Mouse (Mus musculus) gonadal fat pad, adult 2 months (tissue): ENCODE measurements at regions not wholly inside any gene's neighbourhood (a gene's known extent, or its start where the extent isn't known, plus 50 kb on each side); places are given as distances from the start of the nearest gene placed in this dataset.

Experiments
- DNase-seq: peaks from one replicate; pipeline ENCODE4 v3.0.0-alpha.2; 2012; ENCODE audit warnings: low read depth

DNA sequence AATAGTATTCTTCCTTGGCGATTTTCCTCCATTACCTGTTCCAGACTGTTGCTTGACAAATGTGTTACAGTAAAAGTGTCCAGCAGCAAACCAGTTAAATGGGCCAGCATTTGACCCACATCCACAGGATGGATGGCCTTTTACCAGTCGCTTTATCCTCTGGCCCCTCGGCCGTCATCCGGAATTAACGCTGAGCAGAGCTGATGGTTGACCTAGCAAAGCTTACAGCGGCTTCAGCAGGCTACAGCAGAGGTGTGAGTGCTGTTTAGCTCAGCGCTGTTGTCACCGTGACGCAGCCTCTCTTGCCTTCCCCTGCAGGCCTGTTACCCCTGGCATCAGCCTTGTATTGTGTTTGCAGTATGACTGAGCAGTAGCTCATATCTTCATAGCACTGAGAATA is 159.8 kb upstream of the Eif4g2 start:
- no peak for DNase-seq

DNA sequence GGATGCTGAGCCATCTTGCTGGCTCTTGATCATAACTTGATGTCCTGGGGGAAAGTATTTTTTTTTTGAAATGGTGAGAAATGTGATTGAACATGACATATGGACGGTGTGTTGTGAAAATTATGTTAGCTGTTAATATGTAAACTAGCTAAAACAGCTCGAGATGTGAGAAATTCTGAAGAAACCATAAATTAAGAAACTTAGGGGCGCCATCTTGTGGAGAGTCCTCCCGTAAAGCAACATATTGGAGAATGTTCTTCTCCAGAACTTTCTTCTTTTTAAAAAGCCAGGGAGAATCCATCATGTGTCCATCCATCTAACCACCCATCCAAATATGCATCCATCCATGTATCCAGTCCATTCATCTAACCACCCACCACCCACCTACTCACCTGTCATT is 158.7 kb upstream of the Eif4g2 start:
- DNase-seq = no peak

- DNase-seq = no peak
These were observed 157.5 kb upstream of the Eif4g2 start for GRCm38 (mm10) chr7:111240234-111240826.

DNA sequence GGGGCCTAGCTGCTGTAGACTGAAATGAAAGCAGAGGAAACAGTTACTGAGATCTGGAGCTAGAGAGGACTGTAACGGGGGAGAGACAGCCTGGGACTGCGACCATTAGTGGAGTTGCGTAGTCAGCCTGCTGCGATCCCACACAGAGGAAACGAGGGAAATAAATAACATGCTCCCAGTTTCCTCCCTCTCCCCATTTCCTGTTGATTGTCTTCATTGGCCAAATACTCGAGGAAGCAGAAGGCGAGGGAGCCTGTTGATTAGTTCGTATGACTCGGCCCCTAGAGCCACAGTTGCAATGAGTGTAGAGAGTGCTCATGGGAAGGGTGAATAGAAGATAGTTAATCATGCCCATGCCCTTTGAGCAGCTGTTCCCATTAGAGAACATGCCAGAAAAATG is 155.0 kb upstream of the Eif4g2 start:
- no peak for DNase-seq

GRCm38 (mm10) chr7:111230630-111231029 is 147.8 kb upstream of the Eif4g2 start:
- DNase-seq = no peak

DNA sequence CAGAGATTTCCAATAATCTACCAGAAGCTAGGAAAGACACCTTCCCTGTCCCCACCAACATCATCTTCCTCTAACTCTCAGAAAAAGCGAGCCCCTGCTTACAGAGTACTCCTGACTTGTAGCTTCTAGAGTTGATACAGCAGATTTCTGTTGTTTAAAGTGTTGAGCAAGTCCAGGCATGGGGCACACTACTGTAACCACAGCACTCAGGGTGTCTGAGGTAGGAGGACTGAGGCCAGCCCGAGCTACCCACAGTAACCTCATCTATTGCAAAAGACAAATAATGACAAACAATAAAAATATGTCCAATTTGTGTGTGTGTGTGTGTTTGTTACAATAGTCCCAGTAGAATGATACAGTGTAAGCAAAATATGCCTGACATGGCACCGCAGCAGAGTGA is 144.3 kb upstream of the Eif4g2 start:
- DNase-seq = no peak

- no peak for DNase-seq
These were observed 143.3 kb upstream of the Eif4g2 start for GRCm38 (mm10) chr7:111226026-111226656.

GRCm38 (mm10) chr7:111215586-111215985 is 132.8 kb upstream of the Eif4g2 start:
- DNase-seq = no peak

- no peak for DNase-seq
These were observed 131.5 kb upstream of the Eif4g2 start for GRCm38 (mm10) chr7:111214226-111214906.

GRCm38 (mm10) chr7:111212188-111212587 is 129.4 kb upstream of the Eif4g2 start:
- DNase-seq = no peak

GRCm38 (mm10) chr7:111211641-111212040 is 128.8 kb upstream of the Eif4g2 start:
- no peak for DNase-seq

GRCm38 (mm10) chr7:111210282-111210681 is 127.5 kb upstream of the Eif4g2 start:
- no peak for DNase-seq

DNA sequence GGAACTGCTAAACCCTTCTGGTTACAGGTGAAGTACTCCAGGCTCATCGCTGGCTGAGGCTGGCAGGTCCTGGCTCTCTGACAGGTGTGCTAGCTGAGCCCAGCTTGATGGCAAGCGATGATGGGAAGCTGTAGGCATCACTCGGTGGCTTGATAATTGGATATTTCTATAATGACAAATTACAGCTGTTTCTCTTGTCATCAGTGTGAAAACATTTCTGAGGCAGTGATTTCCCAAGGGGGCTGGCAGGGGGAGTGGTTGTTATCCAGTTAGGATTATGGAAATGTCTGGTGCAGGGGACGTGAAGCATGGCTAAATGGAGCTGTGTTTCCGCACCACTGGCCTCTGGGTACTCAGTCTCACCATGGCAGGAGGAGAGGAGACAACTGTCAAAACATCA is 123.0 kb upstream of the Eif4g2 start:
- DNase-seq = no peak

GRCm38 (mm10) chr7:111198608-111199355 is 116.0 kb upstream of the Eif4g2 start:
- no peak for DNase-seq

DNA sequence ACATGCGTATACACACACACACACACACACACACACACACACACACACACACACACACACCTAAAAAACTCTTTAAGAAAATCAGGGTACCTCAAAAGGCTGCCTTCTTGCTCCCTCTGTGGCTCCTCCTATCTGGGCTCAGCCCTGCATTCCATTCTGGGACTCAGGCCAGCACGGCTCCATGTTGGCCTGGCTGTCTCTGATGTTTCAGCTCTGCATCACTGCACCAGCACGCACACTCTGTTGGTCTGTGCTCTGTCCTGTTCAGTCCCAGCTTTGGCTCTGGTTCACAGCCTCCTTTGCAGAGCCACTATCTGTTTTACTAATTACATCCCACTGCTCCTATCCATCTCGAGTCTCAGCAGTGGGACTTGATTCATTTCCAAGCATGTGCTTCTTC is 108.8 kb upstream of the Eif4g2 start:
- no peak for DNase-seq

GRCm38 (mm10) chr7:111191216-111191615 is 108.4 kb upstream of the Eif4g2 start:
- no peak for DNase-seq

GRCm38 (mm10) chr7:111189731-111190130 is 106.9 kb upstream of the Eif4g2 start:
- no peak for DNase-seq

DNA sequence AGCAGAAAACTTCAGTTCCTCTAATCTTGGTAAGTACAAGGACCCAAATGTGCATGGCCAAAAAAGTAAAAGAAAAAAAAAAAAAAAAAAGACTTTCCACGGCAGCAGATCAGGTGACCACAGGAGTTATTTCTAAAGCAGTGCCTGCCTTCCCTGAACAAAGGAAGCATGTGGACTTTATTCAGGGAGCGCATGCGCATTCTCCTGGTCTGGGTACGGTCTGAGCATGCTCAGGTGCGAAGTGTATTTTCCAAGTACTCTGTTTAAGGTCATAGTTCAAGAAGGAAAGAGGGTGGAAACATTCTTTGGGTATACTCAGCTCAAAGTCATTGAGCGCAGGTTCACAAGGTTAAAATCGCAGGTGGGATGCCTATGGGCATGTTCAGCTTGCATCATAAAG is 103.1 kb upstream of the Eif4g2 start:
- DNase-seq = no peak

DNA sequence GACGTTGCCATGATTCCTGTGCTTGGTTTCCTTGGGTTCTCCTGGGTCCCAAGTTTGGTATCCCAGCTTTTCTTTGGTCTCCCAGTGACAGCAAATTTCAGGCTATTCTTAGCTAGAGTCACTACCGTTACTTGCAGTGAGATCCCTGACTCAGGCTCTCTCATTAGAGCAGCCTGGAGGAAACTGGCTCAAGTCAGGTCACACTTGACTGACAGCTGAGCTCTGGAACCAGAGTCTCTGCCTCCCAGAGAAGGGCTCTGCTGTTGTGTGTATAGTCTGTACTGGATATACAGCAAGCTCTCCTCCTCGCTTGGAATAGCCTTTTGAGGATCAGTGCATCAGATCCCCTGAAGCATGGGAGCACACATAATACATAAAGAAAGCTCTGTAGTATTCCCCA is 100.7 kb upstream of the Eif4g2 start:
- no peak for DNase-seq

GRCm38 (mm10) chr7:111182319-111182718 is 99.5 kb upstream of the Eif4g2 start:
- DNase-seq = no peak

DNA sequence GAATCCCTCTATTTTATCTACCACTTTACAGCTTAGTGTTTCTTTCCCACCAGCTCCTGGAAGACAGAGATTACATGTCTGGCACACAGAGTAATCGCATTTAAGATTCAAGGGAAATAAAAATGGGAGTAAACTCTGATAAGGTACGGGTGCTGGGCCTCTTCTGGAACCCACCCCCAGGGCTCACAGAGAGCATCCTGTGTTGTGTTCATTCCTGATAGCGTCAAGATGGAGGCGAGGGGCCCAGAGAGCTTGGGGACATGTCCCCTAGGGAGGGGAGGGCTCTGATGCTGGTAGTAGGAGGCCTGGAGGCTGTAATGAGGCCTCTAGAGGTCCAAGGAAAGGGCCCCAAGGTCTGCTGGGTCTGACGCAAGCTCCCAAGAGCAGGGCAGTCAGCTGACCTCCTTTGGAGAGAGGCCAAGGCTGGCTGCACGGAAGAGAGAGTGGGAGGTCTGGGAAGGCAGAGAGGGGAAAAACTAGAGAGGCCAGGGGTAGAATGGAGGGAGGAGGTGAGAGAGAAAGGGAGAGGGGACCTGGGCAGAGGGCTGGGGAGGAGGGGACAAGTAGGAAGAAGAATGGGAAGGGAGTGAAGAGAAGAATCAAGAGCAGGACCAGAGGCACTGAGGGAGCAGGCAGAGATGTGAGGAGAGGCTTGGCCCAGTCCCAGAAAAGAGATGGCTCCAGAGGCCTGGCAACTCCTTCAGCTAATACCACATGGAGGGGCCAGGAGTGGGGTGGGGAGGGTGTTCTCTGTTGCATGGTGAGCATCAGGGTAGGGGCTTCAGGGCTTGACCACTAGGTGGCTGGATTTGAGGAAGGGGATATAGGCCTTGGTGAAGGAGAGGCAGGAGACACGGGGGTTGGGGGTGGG is 96.8 kb upstream of the Eif4g2 start:
- no peak for DNase-seq
